Mouse (Mus musculus): ENCODE data around the gene Olfr392. TPM values are rescaled to one million over a fixed set of nuclear protein-coding genes. Genes with fewer than 3 reads are reported as not detected.

Gene Olfr392
- not detected in 2 replicates for polyA plus RNA-seq (2015; fragmentation: Nextera tagmentation; extraction: Ambion mirVana)

DNA sequence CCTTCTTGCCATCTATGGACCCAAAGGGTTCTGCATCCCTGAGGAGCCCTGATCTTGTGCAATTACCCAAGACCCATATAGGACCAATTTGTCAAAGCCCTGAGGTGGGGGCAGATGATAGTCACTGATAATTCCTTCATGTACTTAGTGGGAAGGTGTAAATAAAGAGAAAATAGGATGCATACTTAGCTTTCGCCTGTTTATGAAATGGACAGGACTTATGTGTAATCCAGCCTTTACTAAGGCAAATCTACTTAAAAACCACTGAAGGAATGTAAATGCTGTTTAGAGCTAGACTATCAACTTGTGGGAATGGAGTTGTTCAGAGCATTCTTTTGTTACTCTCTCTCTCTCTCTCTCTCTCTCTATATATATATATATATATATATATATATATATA lies at the start of gene Olfr392:
TSS of gene Olfr392 (minus strand) at position 101 of the 400 bp plus-strand sequence.
- no peak for DNase-seq (ENCODE audit: low spot score)

DNA sequence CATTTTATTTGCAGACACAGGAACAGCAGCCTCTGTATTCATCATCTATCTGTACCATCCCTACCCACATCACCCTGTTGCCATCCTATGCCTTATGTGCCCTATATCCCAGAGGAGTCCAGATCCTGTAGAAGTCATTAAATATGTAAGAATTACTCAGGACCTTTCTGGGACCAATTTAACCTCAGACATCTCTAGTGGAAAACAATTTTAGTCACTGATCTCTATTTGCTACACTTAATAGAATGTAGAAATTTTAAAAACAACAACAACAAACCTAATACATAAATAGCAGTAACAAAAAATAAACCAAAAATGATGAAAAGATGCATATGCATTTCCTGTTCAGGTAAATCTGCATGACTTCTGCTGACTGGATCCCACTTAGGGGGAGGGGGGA lies 34.5 kb upstream of the Olfr392 start, which contains the start of gene Olfr393:
TSS of gene Olfr393 (minus strand) at position 101 of the 400 bp plus-strand sequence.
- DNase-seq (ENCODE audit: low spot score) = no peak

GRCm38 (mm10) chr11:73802952-73803351 lies 13.9 kb downstream of the Olfr392 start, which contains the start of gene Olfr391-ps:
TSS of gene Olfr391-ps (minus strand) at chr11:73803052.
- DNase-seq (ENCODE audit: low spot score) = no peak

- no peak for DNase-seq (ENCODE audit: low spot score)
Observed at GRCm38 (mm10) chr11:73782664-73783063, 34.2 kb downstream of the Olfr392 start, which contains the start of gene Olfr390. TSS of gene Olfr390 (plus strand) at chr11:73782964.

- DNase-seq (ENCODE audit: low spot score) = no peak
Observed at GRCm38 (mm10) chr11:73780613-73781012, 36.2 kb downstream of the Olfr392 start, which contains the start of gene Olfr389. TSS of gene Olfr389 (minus strand) at chr11:73780713.

Other genes starting within 250 kb of the Olfr392 start
- gene Olfr385, start 224.0 kb downstream of the Olfr392 start, polyA plus RNA-seq (2015; fragmentation: Nextera tagmentation; extraction: Ambion mirVana) = not detected in 2 replicates
- not detected in 2 replicates for gene Olfr384, start 218.5 kb downstream of the Olfr392 start, polyA plus RNA-seq (2015; fragmentation: Nextera tagmentation; extraction: Ambion mirVana)
- gene Zfp735, start 128.3 kb downstream of the Olfr392 start, polyA plus RNA-seq (2015; fragmentation: Nextera tagmentation; extraction: Ambion mirVana) = not detected in 2 replicates
- not detected in 2 replicates for gene Olfr389, start 36.3 kb downstream of the Olfr392 start, polyA plus RNA-seq (2015; fragmentation: Nextera tagmentation; extraction: Ambion mirVana)
- not detected in 2 replicates for gene Olfr390, start 34.1 kb downstream of the Olfr392 start, polyA plus RNA-seq (2015; fragmentation: Nextera tagmentation; extraction: Ambion mirVana)
- gene Olfr391-ps, start 14.0 kb downstream of the Olfr392 start, polyA plus RNA-seq (2015; fragmentation: Nextera tagmentation; extraction: Ambion mirVana) = not detected in 2 replicates
- not detected in 2 replicates for gene Olfr393, start 34.4 kb upstream of the Olfr392 start, polyA plus RNA-seq (2015; fragmentation: Nextera tagmentation; extraction: Ambion mirVana)
- gene Olfr394, start 73.7 kb upstream of the Olfr392 start, polyA plus RNA-seq (2015; fragmentation: Nextera tagmentation; extraction: Ambion mirVana) = not detected in 2 replicates
- gene Olfr395, start 92.2 kb upstream of the Olfr392 start, polyA plus RNA-seq (2015; fragmentation: Nextera tagmentation; extraction: Ambion mirVana) = not detected in 2 replicates
- not detected in 2 replicates for gene Olfr23, start 119.6 kb upstream of the Olfr392 start, polyA plus RNA-seq (2015; fragmentation: Nextera tagmentation; extraction: Ambion mirVana)
- gene Olfr397, start 143.8 kb upstream of the Olfr392 start, polyA plus RNA-seq (2015; fragmentation: Nextera tagmentation; extraction: Ambion mirVana) = not detected in 2 replicates
- not detected in 2 replicates for gene Olfr398, start 173.4 kb upstream of the Olfr392 start, polyA plus RNA-seq (2015; fragmentation: Nextera tagmentation; extraction: Ambion mirVana)
- not detected in 2 replicates for gene Olfr139, start 239.5 kb upstream of the Olfr392 start, polyA plus RNA-seq (2015; fragmentation: Nextera tagmentation; extraction: Ambion mirVana)
- not detected in 2 replicates for gene Olfr399, start 239.6 kb upstream of the Olfr392 start, polyA plus RNA-seq (2015; fragmentation: Nextera tagmentation; extraction: Ambion mirVana)